Mouse (Mus musculus) spleen, adult 18-20 months (tissue): ENCODE measurements around the gene Hamp2.
"Not testable (repeated sequence)": the region's sequence is repeated elsewhere in the genome, so short reads cannot be mapped to it uniquely, and the experiment has no call there.

Experiments used
- DNase-seq, 2 experiments: peaks; one replicate each; pipeline ENCODE4 v3.0.0; 2022; ENCODE audit warnings: mixed read lengths in 2 of 2

Hamp2 gene

DNA sequence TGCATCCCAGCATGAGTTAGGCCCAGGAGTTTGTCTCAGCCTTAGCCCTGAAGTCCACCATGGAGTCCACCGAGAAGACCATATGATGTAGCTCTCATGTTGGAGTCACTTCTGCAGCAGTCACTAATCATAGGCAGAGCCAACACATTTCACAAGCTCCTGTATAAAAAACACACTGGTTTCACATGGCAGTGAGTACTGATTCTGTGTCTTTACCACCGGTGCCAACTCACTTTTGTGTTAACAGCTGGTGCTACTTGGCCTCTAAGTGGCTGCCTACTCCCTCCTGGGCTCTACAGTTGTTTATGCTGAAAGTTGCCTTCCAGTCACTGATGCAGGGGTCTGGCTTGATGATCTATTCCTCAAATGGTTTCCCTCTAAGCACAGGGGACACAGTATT, at the start of gene Hamp2:
Gene Hamp2 (minus strand): TSS at position 101 of the 400 bp plus-strand sequence.
- DNase-seq: not testable (repeated sequence)

- peak; percentile 79 to 91 for DNase-seq
Measured at GRCm38 (mm10) chr7:30973501-30974289, 49.2 kb upstream of the Hamp2 start, which contains the start of gene Fam187b. TSS of gene Fam187b (plus strand) at chr7:30973790.

- no peak for DNase-seq
Measured at GRCm38 (mm10) chr7:30973251-30973500, 48.7 kb upstream of the Hamp2 start, which contains the start of gene Lsr. TSS of gene Lsr (minus strand) at chr7:30973464.

DNA sequence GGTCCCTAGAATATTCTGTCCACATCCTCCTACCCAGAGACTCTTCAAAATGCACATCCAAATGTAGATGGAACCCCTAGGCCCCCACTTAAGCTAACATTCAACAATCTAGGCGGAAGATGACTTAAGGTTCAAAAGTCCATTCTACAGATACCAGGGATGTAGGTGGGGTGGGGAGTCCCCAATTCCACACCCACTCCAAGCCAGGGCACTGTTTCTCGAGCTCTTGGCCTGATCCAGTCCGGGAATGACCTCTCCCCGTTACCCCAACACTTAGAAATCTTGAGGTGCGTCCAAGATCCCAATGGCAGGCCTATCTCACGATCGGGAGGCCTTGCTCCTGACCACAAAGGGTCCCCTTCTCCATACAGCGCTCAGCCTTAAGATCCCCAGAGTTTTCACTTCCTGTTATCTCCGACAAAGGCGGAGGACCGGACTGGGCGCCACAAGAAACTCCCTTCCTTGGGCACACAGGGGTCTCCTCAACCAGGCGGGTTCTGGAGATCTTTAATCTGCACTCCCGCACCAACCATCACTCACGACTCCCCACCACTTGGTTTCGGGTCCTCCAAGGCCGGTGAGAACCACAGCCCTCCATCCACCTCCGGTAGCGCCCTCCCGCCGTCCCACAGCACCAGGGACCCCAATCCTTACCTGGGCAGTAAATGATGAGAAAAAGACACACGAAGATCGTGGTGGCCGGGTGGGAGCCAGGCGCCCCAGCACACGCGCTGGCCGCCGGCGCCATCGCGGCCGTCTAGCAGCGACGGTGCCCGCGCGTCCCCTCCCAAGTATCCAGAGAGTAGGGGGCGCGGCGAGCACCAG, 48.2 kb upstream of the Hamp2 start:
- no peak for DNase-seq

DNA sequence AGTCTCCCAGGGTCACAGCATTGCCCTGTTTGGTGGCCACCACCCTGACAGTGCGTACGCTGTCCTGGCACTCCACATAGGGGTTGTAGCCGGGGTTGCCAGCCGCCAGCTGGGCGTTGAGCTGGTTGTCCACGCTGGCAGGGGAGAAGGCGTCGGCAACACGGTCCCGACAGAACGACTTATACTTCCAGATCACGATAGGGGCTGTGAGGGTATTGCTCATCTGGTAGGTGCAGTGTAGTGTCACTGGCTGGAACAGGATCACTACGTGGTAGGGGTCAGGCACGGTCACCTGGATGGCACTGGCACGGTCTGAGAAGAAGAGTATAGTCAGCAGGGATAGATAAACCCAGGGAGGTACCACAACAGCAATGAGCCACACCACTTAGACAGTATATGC, 47.4 kb upstream of the Hamp2 start:
- DNase-seq: no peak

DNA sequence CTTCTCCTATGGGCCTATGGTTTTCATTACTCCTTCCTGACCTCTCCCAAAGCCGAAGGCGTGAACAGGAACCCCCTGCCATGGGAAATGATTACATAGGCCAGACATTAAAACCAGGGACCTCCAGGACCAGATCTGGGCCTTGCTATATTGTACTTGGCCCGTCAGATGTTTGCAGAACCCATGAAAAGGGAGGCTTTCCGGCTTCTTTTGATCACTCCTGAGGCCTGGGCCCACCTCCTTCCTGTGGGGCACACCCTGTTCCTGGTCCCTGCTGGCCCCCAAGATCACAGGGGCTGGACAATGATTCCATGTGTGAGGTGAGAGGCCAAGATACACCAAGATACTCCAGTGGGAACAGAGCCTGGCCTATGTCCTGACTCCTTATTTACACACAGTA, 44.7 kb upstream of the Hamp2 start:
- DNase-seq: no peak

GRCm38 (mm10) chr7:30968611-30969010, 44.1 kb upstream of the Hamp2 start:
- DNase-seq: no peak

DNA sequence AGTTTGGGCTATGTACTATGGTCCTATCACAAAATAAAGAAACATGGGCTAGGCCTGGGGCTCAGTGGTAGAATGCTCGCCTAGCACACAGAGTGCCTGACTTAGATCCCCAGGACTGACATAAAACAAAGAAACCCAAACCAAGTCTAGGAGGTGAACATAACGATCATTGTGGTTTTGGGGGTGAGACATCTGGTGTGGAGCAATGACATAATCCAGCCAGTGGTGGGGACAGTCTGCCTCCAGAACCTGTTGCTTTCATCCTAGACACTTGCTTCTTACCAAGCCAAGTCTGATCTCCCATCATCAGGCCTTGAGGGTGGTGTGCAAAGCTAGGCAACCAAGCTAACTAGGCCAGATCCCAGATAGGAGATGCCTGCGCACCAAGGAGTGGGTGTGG, 42.2 kb upstream of the Hamp2 start:
- DNase-seq: no peak

DNA sequence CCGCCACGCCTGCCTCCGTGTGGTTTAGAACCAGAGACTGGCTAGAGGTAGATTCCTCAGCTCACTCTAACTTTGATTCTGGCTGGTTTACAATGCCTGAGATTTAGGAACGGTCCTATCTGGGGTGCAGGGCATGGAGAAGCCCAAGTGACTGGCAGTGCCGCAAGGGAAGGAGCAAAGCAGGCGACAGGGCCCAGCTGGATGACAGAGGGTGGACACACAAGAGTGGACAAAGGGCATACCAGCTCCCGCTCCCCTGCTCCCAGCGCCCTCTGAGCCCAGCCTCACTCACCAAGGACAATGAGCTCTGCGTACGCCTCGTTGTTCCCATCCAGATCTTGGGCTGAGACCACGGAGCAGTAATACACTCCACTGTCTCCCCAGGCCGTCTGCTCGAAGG, 41.2 kb upstream of the Hamp2 start:
- no peak for DNase-seq

GRCm38 (mm10) chr7:30964366-30964765, 39.9 kb upstream of the Hamp2 start:
- no peak for DNase-seq

- DNase-seq: no peak
Measured at GRCm38 (mm10) chr7:30962862-30963261, 38.4 kb upstream of the Hamp2 start.

- no peak for DNase-seq
Measured at GRCm38 (mm10) chr7:30959786-30960349, 35.4 kb upstream of the Hamp2 start.

DNA sequence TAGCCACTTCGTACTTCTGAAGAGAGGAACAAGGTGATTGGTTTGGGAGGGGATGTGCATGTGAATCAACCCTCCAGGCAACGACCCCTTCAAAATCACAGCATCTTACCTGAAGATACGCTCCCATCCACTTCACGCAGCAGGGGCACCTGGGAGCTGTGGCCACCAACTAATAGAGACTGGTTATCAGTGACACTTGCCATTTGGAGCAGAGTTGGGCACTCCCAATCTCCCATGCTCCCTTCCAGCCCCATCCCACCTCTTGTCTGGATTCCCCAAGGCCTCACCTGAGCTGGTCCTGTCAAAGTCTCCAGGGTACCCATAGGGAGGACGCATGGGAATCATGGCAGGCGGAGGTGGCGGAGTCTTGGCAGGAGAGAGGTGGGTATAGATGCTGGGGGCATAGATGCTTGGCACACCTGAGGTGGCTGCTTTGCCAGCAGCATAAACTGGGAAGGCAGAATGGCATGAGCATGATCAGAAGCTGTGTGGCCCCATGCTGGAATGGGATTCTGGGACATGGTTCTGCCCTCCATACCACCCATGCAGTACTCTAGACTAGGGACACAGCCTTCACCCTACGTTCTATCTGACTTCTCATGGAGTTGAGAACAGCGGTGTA, 34.5 kb upstream of the Hamp2 start:
- DNase-seq: no peak

DNA sequence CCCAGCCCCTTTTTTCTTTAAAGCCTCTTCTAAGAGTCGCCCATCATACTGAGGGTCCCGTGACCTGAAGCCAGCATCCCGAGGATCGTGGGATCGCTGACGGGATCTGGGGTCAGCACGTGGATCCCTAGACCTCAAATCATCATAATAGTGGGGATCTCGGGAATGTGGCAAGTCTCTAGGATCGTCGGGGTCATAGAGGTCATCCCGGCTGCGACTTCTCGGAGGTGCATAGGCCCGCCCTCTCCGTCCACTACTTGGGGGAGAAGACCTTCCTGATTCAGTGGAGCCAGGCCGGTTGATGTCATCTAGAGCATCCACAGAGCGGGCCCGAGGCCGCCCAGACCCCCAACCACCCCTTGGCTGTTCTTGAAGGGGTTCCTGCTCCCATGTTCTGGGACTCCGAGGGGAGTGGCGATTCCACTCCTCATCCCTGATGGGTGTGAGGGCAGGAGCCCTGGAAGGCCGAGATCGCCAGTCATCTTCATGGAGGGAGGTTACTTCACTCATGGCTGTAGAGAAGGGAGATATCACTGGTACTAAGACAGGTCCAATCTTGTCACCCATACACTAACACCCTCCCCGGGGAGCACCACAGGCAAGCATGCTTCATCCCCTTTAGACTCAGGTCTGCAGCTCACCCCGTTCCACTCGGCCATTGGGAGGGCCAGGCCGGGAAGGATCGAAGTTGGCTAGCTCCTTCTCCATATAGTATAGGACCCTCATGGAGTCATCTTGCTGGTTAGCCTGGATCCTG, 33.8 kb upstream of the Hamp2 start:
- DNase-seq: no peak

- peak; percentile 87 to 93 for DNase-seq
Measured at GRCm38 (mm10) chr7:30957367-30957783, 32.9 kb upstream of the Hamp2 start.

GRCm38 (mm10) chr7:30956756-30957366, 32.4 kb upstream of the Hamp2 start, which contains the start of gene Usf2:
TSS of gene Usf2 (minus strand) at chr7:30956803.
- peak; percentile 73 to 74 for DNase-seq

DNA sequence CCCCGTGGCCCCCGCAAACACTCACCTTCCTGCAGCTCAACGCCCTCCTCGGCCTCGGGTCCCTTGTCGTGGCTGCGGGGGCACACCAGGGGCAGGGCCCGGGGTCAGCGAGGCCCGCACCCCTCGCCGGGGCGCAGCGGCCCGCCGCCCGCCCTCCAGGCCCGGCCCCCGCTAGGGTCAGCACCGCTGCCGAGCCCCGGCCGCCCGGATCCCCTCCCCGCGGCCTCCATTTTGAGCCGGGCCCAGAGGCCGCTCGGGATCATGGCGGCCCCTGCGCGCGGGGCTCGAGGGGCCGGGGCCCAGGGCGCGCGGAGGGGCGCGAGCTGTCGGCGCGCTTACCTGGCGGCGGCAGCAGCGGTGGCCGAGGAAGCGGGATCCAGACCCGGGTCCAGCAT, 31.9 kb upstream of the Hamp2 start:
- DNase-seq: no peak

- DNase-seq: peak; percentile 77 to 80
Measured at GRCm38 (mm10) chr7:30955584-30956356, 31.3 kb upstream of the Hamp2 start.

GRCm38 (mm10) chr7:30954971-30955520, 30.6 kb upstream of the Hamp2 start:
- DNase-seq: no peak

GRCm38 (mm10) chr7:30954036-30954435, 29.6 kb upstream of the Hamp2 start:
- no peak for DNase-seq

DNA sequence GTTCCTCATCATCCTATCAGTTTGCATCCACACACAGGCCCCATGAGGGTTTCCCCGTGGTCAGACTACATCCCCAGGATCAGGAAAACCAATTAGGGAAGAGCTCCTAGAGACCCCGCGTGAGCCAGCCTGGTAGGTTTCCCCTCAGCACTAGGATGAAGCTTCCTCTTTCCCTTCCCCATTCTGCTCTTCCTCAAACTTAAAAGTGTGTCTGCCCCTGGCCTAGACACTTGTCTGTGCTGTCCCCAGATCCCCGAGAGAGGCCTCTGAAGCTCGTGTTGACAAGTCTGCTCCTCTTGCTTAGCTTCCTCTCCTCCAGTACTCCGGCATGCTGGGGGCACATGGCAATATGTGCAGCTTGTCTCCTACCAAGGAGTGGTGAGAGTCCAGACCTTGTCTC, 29.0 kb upstream of the Hamp2 start:
- no peak for DNase-seq
